Mouse (Mus musculus): ENCODE results near the gene Kif13a.
A peak's percentile ranks its signal among the peaks of the same experiment; 100 is the strongest.

Gene Kif13a

GRCm38 (mm10) chr13:46728411-46728810 is 201.3 kb downstream of the Kif13a start:
- no peak for DNase-seq (ENCODE audit: low spot score in 2 of 2)

- DNase-seq (ENCODE audit: low spot score in 2 of 2) = peak; percentile 100
Measured at GRCm38 (mm10) chr13:46727837-46728268, 201.8 kb downstream of the Kif13a start, which contains the start of gene Nup153. Gene Nup153, minus strand, starts transcription at chr13:46727940.

GRCm38 (mm10) chr13:46727038-46727836 is 202.4 kb downstream of the Kif13a start:
- DNase-seq (ENCODE audit: low spot score in 2 of 2) = peak; percentile 40 to 61

- DNase-seq (ENCODE audit: low spot score in 2 of 2) = peak in 1 of 2 experiments; percentile 12
Measured at GRCm38 (mm10) chr13:46726288-46727037, 203.2 kb downstream of the Kif13a start.

- peak in 1 of 2 experiments; percentile 21 for DNase-seq (ENCODE audit: low spot score in 2 of 2)
Measured at GRCm38 (mm10) chr13:46725227-46725626, 204.4 kb downstream of the Kif13a start.

- no peak for DNase-seq (ENCODE audit: low spot score in 2 of 2)
Measured at GRCm38 (mm10) chr13:46724371-46724770, 205.3 kb downstream of the Kif13a start.

GRCm38 (mm10) chr13:46721009-46721408 is 208.7 kb downstream of the Kif13a start:
- no peak for DNase-seq (ENCODE audit: low spot score in 2 of 2)

- DNase-seq (ENCODE audit: low spot score in 2 of 2) = no peak
Measured at GRCm38 (mm10) chr13:46718893-46719400, 210.7 kb downstream of the Kif13a start.

GRCm38 (mm10) chr13:46715976-46716639 is 213.6 kb downstream of the Kif13a start:
- DNase-seq (ENCODE audit: low spot score in 2 of 2) = no peak

- no peak for DNase-seq (ENCODE audit: low spot score in 2 of 2)
Measured at GRCm38 (mm10) chr13:46713486-46713885, 216.2 kb downstream of the Kif13a start.

- peak in 1 of 2 experiments; percentile 4 for DNase-seq (ENCODE audit: low spot score in 2 of 2)
Measured at GRCm38 (mm10) chr13:46703138-46703537, 226.5 kb downstream of the Kif13a start.

- no peak for DNase-seq (ENCODE audit: low spot score in 2 of 2)
Measured at GRCm38 (mm10) chr13:46701486-46701885, 228.2 kb downstream of the Kif13a start.

- no peak for DNase-seq (ENCODE audit: low spot score in 2 of 2)
Measured at GRCm38 (mm10) chr13:46699372-46699771, 230.3 kb downstream of the Kif13a start.
